Mouse (Mus musculus): ENCODE measurements around the gene Gm20425. TPM values are rescaled to one million over a fixed set of nuclear protein-coding genes. Genes with fewer than 3 reads are reported as not detected.

Gene Gm20425
- polyA plus RNA-seq, 1 experiment, result 0.72 TPM

- no peak for TF ChIP-seq POLR2A (IDR thresholded peaks at IDR 0.05; ENCODE audit: low read depth, low read length)
- TF ChIP-seq CTCF (IDR thresholded peaks at IDR 0.05; ENCODE audit: extremely low read depth, insufficient read length, insufficient replicate concordance, low read depth, low read length), result peak; percentile 48; the same call in 1 of the 2 replicates
- Histone ChIP-seq H3K4me1 (ENCODE audit: control insufficient read depth, insufficient read depth, insufficient read length, low read length) (peaks cover 5% of the 10 kb centered on the region), H3K4me3 (ENCODE audit: low read depth, low read length) (no peak overlapping the region), H3K27me3 (ENCODE audit: control insufficient read depth, insufficient read depth, low read length) (no peaks in the 10 kb centered on the region), H3K36me3 (ENCODE audit: control insufficient read depth, insufficient read depth, low read length) (no peaks in the 10 kb centered on the region), H3K27ac (ENCODE audit: insufficient read depth, low read depth, low read length) (no peak overlapping the region)
- 64% methylated on average over 3 of the region's 3 CpGs for WGBS
Observed at GRCm38 (mm10) chr9:103225464-103225863, 4.6 kb downstream of the Gm20425 start.

- H3K4me1 ChIP-seq (ENCODE audit: control insufficient read depth, insufficient read depth, insufficient read length, low read length), result no peaks in the 10 kb centered on the region
- H3K27ac ChIP-seq (ENCODE audit: insufficient read depth, low read depth, low read length), result no peak overlapping the region
- WGBS, result 87% methylated on average over 7 of the region's 7 CpGs
- no peaks in the 10 kb centered on the region for H3K36me3 ChIP-seq (ENCODE audit: control insufficient read depth, insufficient read depth, low read length)
- no peaks in the 10 kb centered on the region for H3K27me3 ChIP-seq (ENCODE audit: control insufficient read depth, insufficient read depth, low read length)
- TF ChIP-seq POLR2A (IDR thresholded peaks at IDR 0.05; ENCODE audit: low read depth, low read length), result no peak
- no peak for TF ChIP-seq CTCF (IDR thresholded peaks at IDR 0.05; ENCODE audit: extremely low read depth, insufficient read length, insufficient replicate concordance, low read depth, low read length)
- H3K4me3 ChIP-seq (ENCODE audit: low read depth, low read length), result no peak overlapping the region
Observed at GRCm38 (mm10) chr9:103224721-103225120, 5.4 kb downstream of the Gm20425 start.

- no peaks in the 10 kb centered on the region for H3K4me1 ChIP-seq (ENCODE audit: control insufficient read depth, insufficient read depth, insufficient read length, low read length)
- WGBS, result 71% methylated on average over 6 of the region's 6 CpGs
- H3K27ac ChIP-seq (ENCODE audit: insufficient read depth, low read depth, low read length), result no peak overlapping the region
- H3K36me3 ChIP-seq (ENCODE audit: control insufficient read depth, insufficient read depth, low read length), result no peaks in the 10 kb centered on the region
- H3K4me3 ChIP-seq (ENCODE audit: low read depth, low read length), result no peak overlapping the region
- TF ChIP-seq POLR2A (IDR thresholded peaks at IDR 0.05; ENCODE audit: low read depth, low read length) (no peak), CTCF (IDR thresholded peaks at IDR 0.05; ENCODE audit: extremely low read depth, insufficient read length, insufficient replicate concordance, low read depth, low read length) (no peak)
- H3K27me3 ChIP-seq (ENCODE audit: control insufficient read depth, insufficient read depth, low read length), result no peaks in the 10 kb centered on the region
Observed at GRCm38 (mm10) chr9:103214281-103214680, 15.8 kb downstream of the Gm20425 start.

GRCm38 (mm10) chr9:103213631-103214030 is 16.5 kb downstream of the Gm20425 start:
- no peak overlapping the region for H3K4me3 ChIP-seq (ENCODE audit: low read depth, low read length)
- no peak overlapping the region for H3K27ac ChIP-seq (ENCODE audit: insufficient read depth, low read depth, low read length)
- H3K27me3 ChIP-seq (ENCODE audit: control insufficient read depth, insufficient read depth, low read length), result no peaks in the 10 kb centered on the region
- TF ChIP-seq CTCF (IDR thresholded peaks at IDR 0.05; ENCODE audit: extremely low read depth, insufficient read length, insufficient replicate concordance, low read depth, low read length), result no peak
- WGBS, result 69% methylated on average over 2 of the region's 2 CpGs
- no peaks in the 10 kb centered on the region for H3K4me1 ChIP-seq (ENCODE audit: control insufficient read depth, insufficient read depth, insufficient read length, low read length)
- no peaks in the 10 kb centered on the region for H3K36me3 ChIP-seq (ENCODE audit: control insufficient read depth, insufficient read depth, low read length)

GRCm38 (mm10) chr9:103212654-103213420 is 17.3 kb downstream of the Gm20425 start:
- H3K36me3 ChIP-seq (ENCODE audit: control insufficient read depth, insufficient read depth, low read length), result no peaks in the 10 kb centered on the region
- H3K27me3 ChIP-seq (ENCODE audit: control insufficient read depth, insufficient read depth, low read length), result no peaks in the 10 kb centered on the region
- no peak overlapping the region for H3K27ac ChIP-seq (ENCODE audit: insufficient read depth, low read depth, low read length)
- TF ChIP-seq CTCF (IDR thresholded peaks at IDR 0.05; ENCODE audit: extremely low read depth, insufficient read length, insufficient replicate concordance, low read depth, low read length) (no peak), POLR2A (IDR thresholded peaks at IDR 0.05; ENCODE audit: low read depth, low read length) (no peak)
- 66% methylated on average over 28 of the region's 28 CpGs for WGBS
- peak overlapping the region; percentile 13; the same call in 1 of the 2 replicates for H3K4me3 ChIP-seq (ENCODE audit: low read depth, low read length)
- no peaks in the 10 kb centered on the region for H3K4me1 ChIP-seq (ENCODE audit: control insufficient read depth, insufficient read depth, insufficient read length, low read length)

- H3K4me1 ChIP-seq (ENCODE audit: control insufficient read depth, insufficient read depth, insufficient read length, low read length), result no peaks in the 10 kb centered on the region
- H3K4me3 ChIP-seq (ENCODE audit: low read depth, low read length), result peak overlapping the region; percentile 34; the same call in 1 of the 2 replicates
- H3K36me3 ChIP-seq (ENCODE audit: control insufficient read depth, insufficient read depth, low read length), result no peaks in the 10 kb centered on the region
- TF ChIP-seq CTCF (IDR thresholded peaks at IDR 0.05; ENCODE audit: extremely low read depth, insufficient read length, insufficient replicate concordance, low read depth, low read length) (no peak), POLR2A (IDR thresholded peaks at IDR 0.05; ENCODE audit: low read depth, low read length) (no peak)
- no peaks in the 10 kb centered on the region for H3K27me3 ChIP-seq (ENCODE audit: control insufficient read depth, insufficient read depth, low read length)
- WGBS, result 72% methylated on average over 6 of the region's 6 CpGs
- no peak overlapping the region for H3K27ac ChIP-seq (ENCODE audit: insufficient read depth, low read depth, low read length)
Observed at GRCm38 (mm10) chr9:103208802-103209423, 21.2 kb downstream of the Gm20425 start.

- Histone ChIP-seq H3K4me1 (ENCODE audit: control insufficient read depth, insufficient read depth, insufficient read length, low read length) (no peaks in the 10 kb centered on the region), H3K36me3 (ENCODE audit: control insufficient read depth, insufficient read depth, low read length) (no peaks in the 10 kb centered on the region), H3K27ac (ENCODE audit: insufficient read depth, low read depth, low read length) (no peak overlapping the region), H3K4me3 (ENCODE audit: low read depth, low read length) (peak overlapping the region; percentile 40), H3K27me3 (ENCODE audit: control insufficient read depth, insufficient read depth, low read length) (no peaks in the 10 kb centered on the region)
- TF ChIP-seq CTCF (IDR thresholded peaks at IDR 0.05; ENCODE audit: extremely low read depth, insufficient read length, insufficient replicate concordance, low read depth, low read length), result peak; percentile 95
- TF ChIP-seq POLR2A (IDR thresholded peaks at IDR 0.05; ENCODE audit: low read depth, low read length), result no peak
- WGBS, result 7% methylated on average over 16 of the region's 16 CpGs
Observed at GRCm38 (mm10) chr9:103207846-103208245, 22.3 kb downstream of the Gm20425 start.
